Mouse (Mus musculus) testis, adult 2 months (tissue): ENCODE measurements around the gene Pex5.

Source experiments
- CTCF ChIP-seq: fragments of 200-500 bp; IDR thresholded peaks from 2 replicates; pipeline ENCODE4 v1.5.1; 2012; ENCODE audit warnings: low read depth, mild to moderate bottlenecking, inconsistent platforms, low read length, moderate library complexity; ENCODE audit not compliant: control insufficient read depth, insufficient read depth, insufficient replicate concordance
- POLR2A ChIP-seq: fragments of 200-500 bp; IDR thresholded peaks from 2 replicates; pipeline ENCODE4 v1.6.1; 2012; ENCODE audit warnings: low read depth, mild to moderate bottlenecking, inconsistent platforms, low read length, moderate library complexity; ENCODE audit not compliant: control insufficient read depth

- no peak for TF ChIP-seq CTCF
- no peak for TF ChIP-seq POLR2A
These were observed 31.2 kb upstream of the Pex5 start for GRCm38 (mm10) chr6:124446024-124446423.
